Mouse (Mus musculus): ENCODE data around the gene Ppip5k1.
A peak's percentile ranks its signal among the peaks of the same experiment; 100 is the strongest.
"Not testable (repeated sequence)": the region's sequence is repeated elsewhere in the genome, so short reads cannot be mapped to it uniquely, and the experiment has no call there.

Gene Ppip5k1

GRCm38 (mm10) chr2:121354820-121355592 lies at the start of gene Ppip5k1:
Gene Ppip5k1 (minus strand): TSS chr2:121355396.
- DNase-seq (ENCODE audit: low spot score): peak; percentile 99

DNA sequence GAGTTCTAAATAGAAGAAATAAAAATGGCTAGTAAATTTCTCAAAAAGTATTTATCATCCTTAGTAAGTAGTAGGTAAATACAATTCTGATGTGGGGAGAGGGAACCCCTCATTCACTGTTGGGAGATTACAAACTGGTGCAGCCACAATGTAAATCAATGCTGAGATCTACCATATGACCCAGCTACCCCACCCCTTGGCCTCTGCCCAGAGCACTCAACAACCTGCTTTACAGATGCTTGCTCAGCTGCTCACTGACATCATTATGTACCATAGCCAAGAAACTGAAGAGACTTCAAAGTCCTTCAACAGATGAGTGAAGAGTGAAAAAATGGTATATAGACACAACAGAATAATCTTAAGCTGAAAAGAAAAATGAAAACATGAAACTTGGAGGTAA lies 48.1 kb upstream of the Ppip5k1 start:
- DNase-seq (ENCODE audit: low spot score): no peak

GRCm38 (mm10) chr2:121396624-121397023 lies 41.4 kb upstream of the Ppip5k1 start:
- peak; percentile 85 for DNase-seq (ENCODE audit: low spot score)

- DNase-seq (ENCODE audit: low spot score): not testable (repeated sequence)
Observed at GRCm38 (mm10) chr2:121386961-121387575, 31.9 kb upstream of the Ppip5k1 start, which contains the start of gene Strc. Gene Strc (minus strand): TSS chr2:121387168.

GRCm38 (mm10) chr2:121374766-121375165 lies 19.6 kb upstream of the Ppip5k1 start:
- no peak for DNase-seq (ENCODE audit: low spot score)

DNA sequence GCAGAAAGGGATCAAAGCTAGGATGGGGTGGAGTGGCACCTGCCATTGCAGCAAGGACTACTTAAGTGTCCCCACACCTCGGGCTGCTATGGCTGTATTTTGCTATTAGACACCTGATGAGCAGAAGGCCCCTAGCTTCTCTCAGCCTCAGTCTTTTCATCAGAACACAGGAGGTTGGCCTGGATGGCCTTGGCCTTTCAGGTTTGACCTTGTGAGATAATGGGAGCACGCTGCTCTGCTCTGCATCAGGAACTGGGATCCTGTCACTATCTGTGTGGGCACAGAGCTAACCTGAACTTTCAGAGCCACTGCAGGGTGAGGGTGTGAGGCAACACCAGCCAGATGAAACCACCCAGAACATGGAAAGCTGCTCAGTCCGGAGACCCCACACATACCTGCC lies 17.1 kb upstream of the Ppip5k1 start:
- DNase-seq (ENCODE audit: low spot score): no peak

DNA sequence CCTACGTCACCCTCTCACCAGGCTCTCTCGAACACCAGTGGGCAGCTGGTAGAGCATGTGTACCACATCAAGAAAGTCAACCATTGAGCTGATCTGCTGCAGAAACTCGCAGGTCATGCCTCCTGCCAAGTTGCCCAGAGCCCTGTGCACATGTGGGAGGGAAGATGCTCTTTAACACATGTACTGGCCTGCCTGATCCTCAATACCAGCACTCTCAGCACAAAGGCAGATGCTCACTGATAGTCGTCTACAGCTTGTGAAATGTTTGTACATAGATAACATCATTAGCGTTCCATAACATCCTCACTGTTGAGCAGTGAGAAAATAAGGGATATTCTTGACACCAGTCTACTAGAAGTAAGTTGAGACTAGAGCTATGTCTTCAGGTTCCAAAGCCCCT lies 15.7 kb upstream of the Ppip5k1 start:
- DNase-seq (ENCODE audit: low spot score): no peak

DNA sequence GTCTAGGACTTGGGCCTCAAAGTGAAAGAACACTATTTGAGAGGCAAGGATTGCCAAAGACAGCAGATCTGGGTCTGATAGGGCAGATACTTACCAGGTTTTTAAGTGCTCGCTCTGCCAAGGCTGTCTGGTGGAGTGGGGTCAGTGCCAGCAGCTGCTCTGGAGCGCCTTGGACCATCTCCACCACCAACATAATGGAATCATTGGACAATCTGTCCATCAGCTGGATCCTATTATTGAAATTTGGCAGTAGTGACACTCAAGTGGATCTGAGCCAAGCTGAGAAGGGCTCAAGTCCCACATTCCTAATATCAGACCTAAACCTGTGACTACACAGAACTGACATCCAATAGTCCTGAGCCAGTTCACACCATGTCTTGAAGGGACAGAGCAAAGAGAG lies 13.6 kb upstream of the Ppip5k1 start:
- no peak for DNase-seq (ENCODE audit: low spot score)

GRCm38 (mm10) chr2:121363656-121364055 lies 8.5 kb upstream of the Ppip5k1 start:
- no peak for DNase-seq (ENCODE audit: low spot score)

- no peak for DNase-seq (ENCODE audit: low spot score)
Observed at GRCm38 (mm10) chr2:121359461-121359860, 4.3 kb upstream of the Ppip5k1 start.

DNA sequence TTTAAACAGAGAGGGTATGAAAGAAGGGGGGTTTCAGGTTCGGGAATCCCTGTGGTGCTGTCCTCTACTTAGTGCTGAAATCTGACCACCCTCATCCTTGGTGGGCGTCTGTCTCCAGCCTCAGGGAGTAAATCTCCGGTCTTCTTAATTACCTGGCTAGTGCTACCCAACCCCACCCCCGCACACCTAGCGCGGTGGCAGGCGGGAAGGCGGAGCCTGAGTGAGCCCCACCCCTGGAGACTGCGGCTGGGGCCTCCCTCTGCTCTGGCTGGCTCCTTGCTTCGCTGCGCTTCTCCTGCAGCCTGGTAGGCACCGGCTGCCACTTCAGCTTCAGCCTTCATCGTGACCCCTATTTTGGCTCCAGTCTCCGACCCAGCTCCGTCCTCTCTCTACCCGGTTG lies 3.2 kb upstream of the Ppip5k1 start:
- peak; percentile 82 for DNase-seq (ENCODE audit: low spot score)

- DNase-seq (ENCODE audit: low spot score): no peak
Observed at GRCm38 (mm10) chr2:121357961-121358360, 2.8 kb upstream of the Ppip5k1 start.

GRCm38 (mm10) chr2:121357494-121357893 lies 2.3 kb upstream of the Ppip5k1 start, which contains the start of gene Ckmt1:
Gene Ckmt1 (plus strand): TSS chr2:121357714.
- no peak for DNase-seq (ENCODE audit: low spot score)

DNA sequence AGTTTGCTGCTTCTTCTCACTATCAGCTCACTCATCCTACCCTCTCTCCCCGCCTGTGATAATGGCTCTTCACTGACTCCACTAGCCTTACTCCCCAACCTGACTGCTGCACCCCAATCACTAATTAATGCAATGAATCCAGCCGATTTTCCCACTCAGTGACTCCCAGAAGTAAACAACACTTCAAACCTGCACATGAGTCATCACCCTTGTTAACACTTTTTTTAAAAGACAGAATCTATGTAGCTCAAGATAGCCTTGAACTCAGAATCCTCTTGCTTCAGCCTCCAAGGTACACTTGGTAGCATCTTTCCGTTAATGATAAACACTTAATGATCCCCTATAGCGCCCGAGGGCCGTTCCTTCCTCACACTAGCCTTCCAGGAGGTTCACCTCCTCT lies 818 bp downstream of the Ppip5k1 start:
- no peak for DNase-seq (ENCODE audit: low spot score)

DNA sequence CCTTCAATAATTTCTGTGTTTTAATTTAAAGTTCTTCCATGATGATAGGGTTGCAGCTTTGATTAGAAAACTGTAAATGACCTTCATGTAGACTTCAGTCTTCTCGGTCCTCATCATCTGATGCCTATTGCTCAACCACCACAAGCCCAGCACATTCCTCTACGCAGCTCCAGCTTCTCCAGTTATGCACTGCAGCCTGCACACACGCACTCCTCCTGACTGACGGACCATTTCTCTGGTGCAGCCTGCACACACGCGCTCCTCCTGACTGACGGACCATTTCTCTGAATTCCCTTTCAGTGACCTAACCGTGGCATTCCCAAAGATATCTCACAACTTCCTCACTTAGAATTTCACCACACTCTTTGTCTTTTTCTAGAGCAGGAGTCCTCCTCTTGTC lies 2.0 kb downstream of the Ppip5k1 start:
- DNase-seq (ENCODE audit: low spot score): no peak

- DNase-seq (ENCODE audit: low spot score): no peak
Observed at GRCm38 (mm10) chr2:121339057-121339456, 16.1 kb downstream of the Ppip5k1 start.

GRCm38 (mm10) chr2:121329492-121329891 lies 25.7 kb downstream of the Ppip5k1 start:
- DNase-seq (ENCODE audit: low spot score): no peak

GRCm38 (mm10) chr2:121323693-121324470 lies 31.3 kb downstream of the Ppip5k1 start:
- no peak for DNase-seq (ENCODE audit: low spot score)

DNA sequence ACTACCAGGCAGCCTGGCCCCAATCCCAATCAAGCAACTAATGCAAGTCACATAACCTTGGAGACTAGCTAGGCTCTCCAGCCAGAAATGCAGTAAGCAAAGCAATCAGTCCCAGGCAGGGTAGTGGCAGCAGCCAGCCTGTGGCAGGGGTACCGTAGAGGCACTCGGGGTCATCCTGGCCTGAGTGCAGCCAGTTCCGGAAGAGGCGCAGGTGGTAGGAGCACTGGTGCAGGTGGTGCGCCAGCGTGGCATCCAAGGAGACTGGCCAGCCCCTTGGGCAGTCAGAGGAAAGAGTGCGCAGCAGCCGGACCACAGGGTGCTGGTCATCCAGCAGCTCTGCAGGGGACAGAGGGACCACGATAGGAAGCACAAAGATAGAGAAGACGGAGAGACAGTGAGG lies 32.2 kb downstream of the Ppip5k1 start:
- DNase-seq (ENCODE audit: low spot score): no peak

GRCm38 (mm10) chr2:121316278-121316677 lies 38.9 kb downstream of the Ppip5k1 start:
- DNase-seq (ENCODE audit: low spot score): no peak

- no peak for DNase-seq (ENCODE audit: low spot score)
Observed at GRCm38 (mm10) chr2:121308997-121309416, 46.2 kb downstream of the Ppip5k1 start.

DNA sequence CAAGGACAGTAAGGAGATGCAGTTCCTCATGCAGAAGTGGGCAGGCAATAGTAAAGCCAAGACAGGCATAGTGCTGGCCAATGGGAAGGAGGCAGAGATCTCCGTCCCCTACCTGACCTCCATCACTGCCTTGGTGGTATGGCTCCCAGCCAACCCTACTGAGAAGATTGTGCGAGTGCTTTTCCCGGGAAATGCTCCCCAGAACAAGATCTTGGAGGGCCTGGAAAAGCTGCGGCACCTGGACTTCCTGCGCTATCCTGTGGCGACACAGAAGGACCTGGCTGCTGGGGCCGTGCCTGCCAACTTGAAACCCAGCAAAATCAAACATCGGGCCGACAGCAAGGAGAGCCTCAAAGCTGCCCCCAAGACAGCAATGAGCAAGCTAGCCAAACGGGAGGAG lies 55.2 kb downstream of the Ppip5k1 start:
- no peak for DNase-seq (ENCODE audit: low spot score)

DNA sequence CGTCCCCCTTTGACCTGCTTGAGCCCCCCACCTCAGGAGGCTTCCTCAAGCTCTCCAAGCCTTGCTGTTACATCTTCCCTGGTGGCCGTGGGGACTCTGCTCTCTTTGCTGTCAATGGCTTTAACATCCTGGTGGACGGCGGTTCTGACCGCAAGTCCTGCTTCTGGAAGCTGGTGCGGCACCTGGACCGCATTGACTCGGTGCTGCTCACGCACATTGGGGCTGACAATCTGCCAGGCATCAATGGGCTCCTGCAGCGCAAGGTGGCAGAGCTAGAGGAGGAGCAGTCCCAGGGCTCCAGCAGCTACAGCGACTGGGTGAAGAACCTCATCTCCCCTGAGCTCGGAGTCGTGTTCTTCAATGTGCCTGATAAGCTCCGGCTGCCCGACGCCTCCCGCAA lies 55.7 kb downstream of the Ppip5k1 start:
- DNase-seq (ENCODE audit: low spot score): no peak

Measured in layer of hippocampus, adult 11-12 months (tissue).